Mouse (Mus musculus): ENCODE results near the gene Sh2d3c. TPM values are rescaled to one million over a fixed set of nuclear protein-coding genes. Genes with fewer than 3 reads are reported as not detected.

Gene Sh2d3c
- polyA plus RNA-seq, 1 experiment from 2014 or later = 29.1 TPM

- H3K9ac ChIP-seq = peak within 1 kb of the TSS; percentile 85
- peak within 1 kb of the TSS; percentile 93 for H3K4me3 ChIP-seq
- peak within 1 kb of the TSS; percentile 98 for H3K27ac ChIP-seq
- H3K4me1 ChIP-seq = peaks cover 25% of the 10 kb centered on the region
- under 1% methylated on average over 63 of the region's 79 CpGs for WGBS
- H3K27me3 ChIP-seq = no peaks in the 10 kb centered on the region
- H3K4me2 ChIP-seq (replicated peaks) = peak within 1 kb of the TSS; percentile 85
- ATAC-seq (ENCODE audit: insufficient number of reproducible peaks, insufficient read depth, low FRiP score, low TSS enrichment) = peak; percentile 77
- peaks cover 30% of the 10 kb centered on the region for H3K36me3 ChIP-seq
- no peaks in the 10 kb centered on the region for H3K9me3 ChIP-seq
These were observed 7.7 kb upstream of the Sh2d3c start, which contains the start of gene Cdk9 for GRCm38 (mm10) chr2:32712934-32713817. Gene Cdk9 (minus strand): TSS chr2:32713076.

- ATAC-seq (ENCODE audit: insufficient number of reproducible peaks, insufficient read depth, low FRiP score, low TSS enrichment) = no peak
- peak overlapping the region; percentile 98 for H3K27ac ChIP-seq
- H3K36me3 ChIP-seq = peaks cover 18% of the 10 kb centered on the region
- no peaks in the 10 kb centered on the region for H3K9me3 ChIP-seq
- 50% methylated on average over 11 of the region's 11 CpGs for WGBS
- H3K27me3 ChIP-seq = no peaks in the 10 kb centered on the region
- H3K9ac ChIP-seq = peak overlapping the region; percentile 85; the same call in 1 of the 2 replicates
- H3K4me1 ChIP-seq = peaks cover 27% of the 10 kb centered on the region
- peak overlapping the region; percentile 85; the same call in 1 of the 2 replicates for H3K4me2 ChIP-seq (replicated peaks)
- peak overlapping the region; percentile 93; the same call in 1 of the 2 replicates for H3K4me3 ChIP-seq
These were observed 6.5 kb upstream of the Sh2d3c start for GRCm38 (mm10) chr2:32714117-32714986.

GRCm38 (mm10) chr2:32714987-32715425 is 5.8 kb upstream of the Sh2d3c start:
- Histone ChIP-seq H3K36me3 (peaks cover 12% of the 10 kb centered on the region), H3K27ac (peak overlapping the region; percentile 98), H3K4me2 (replicated peaks) (no peak overlapping the region), H3K27me3 (no peaks in the 10 kb centered on the region), H3K9me3 (no peaks in the 10 kb centered on the region), H3K9ac (no peak overlapping the region), H3K4me1 (peaks cover 27% of the 10 kb centered on the region), H3K4me3 (no peak overlapping the region)
- ATAC-seq (ENCODE audit: insufficient number of reproducible peaks, insufficient read depth, low FRiP score, low TSS enrichment) = no peak
- WGBS = 63% methylated on average over 4 of the region's 4 CpGs

- H3K27ac ChIP-seq = no peak overlapping the region
- no peak overlapping the region for H3K4me3 ChIP-seq
- no peaks in the 10 kb centered on the region for H3K9me3 ChIP-seq
- no peaks in the 10 kb centered on the region for H3K36me3 ChIP-seq
- WGBS = 40% methylated on average over 9 of the region's 9 CpGs
- H3K9ac ChIP-seq = no peak overlapping the region
- no peak overlapping the region for H3K4me2 ChIP-seq (replicated peaks)
- H3K27me3 ChIP-seq = no peaks in the 10 kb centered on the region; the same call in 1 of the 2 replicates
- H3K4me1 ChIP-seq = peaks cover 38% of the 10 kb centered on the region
- no peak for ATAC-seq (ENCODE audit: insufficient number of reproducible peaks, insufficient read depth, low FRiP score, low TSS enrichment)
These were observed 2.1 kb upstream of the Sh2d3c start for GRCm38 (mm10) chr2:32718761-32719160.

GRCm38 (mm10) chr2:32720053-32720452 is 802 bp upstream of the Sh2d3c start:
- no peak overlapping the region for H3K4me3 ChIP-seq
- H3K27me3 ChIP-seq = no peaks in the 10 kb centered on the region; the same call in 1 of the 2 replicates
- no peak for ATAC-seq (ENCODE audit: insufficient number of reproducible peaks, insufficient read depth, low FRiP score, low TSS enrichment)
- no peaks in the 10 kb centered on the region for H3K9me3 ChIP-seq
- H3K27ac ChIP-seq = no peak overlapping the region
- H3K9ac ChIP-seq = no peak overlapping the region
- 92% methylated on average over 3 of the region's 3 CpGs for WGBS
- H3K4me2 ChIP-seq (replicated peaks) = no peak overlapping the region
- H3K4me1 ChIP-seq = peaks cover 26% of the 10 kb centered on the region
- no peaks in the 10 kb centered on the region for H3K36me3 ChIP-seq

- H3K27me3 ChIP-seq = no peaks in the 10 kb centered on the region; the same call in 1 of the 2 replicates
- 54% methylated on average over 6 of the region's 6 CpGs for WGBS
- peaks cover 24% of the 10 kb centered on the region for H3K4me1 ChIP-seq
- no peak overlapping the region for H3K4me3 ChIP-seq
- H3K9me3 ChIP-seq = no peaks in the 10 kb centered on the region
- H3K9ac ChIP-seq = 0 out of 2 replicates have a peak overlapping the region, but pooled peaks have one; percentile 1
- H3K4me2 ChIP-seq (replicated peaks) = peak overlapping the region; percentile 27
- no peaks in the 10 kb centered on the region for H3K36me3 ChIP-seq
- no peak overlapping the region; the same call in 1 of the 2 replicates for H3K27ac ChIP-seq
- no peak for ATAC-seq (ENCODE audit: insufficient number of reproducible peaks, insufficient read depth, low FRiP score, low TSS enrichment)
These were observed 1.2 kb downstream of the Sh2d3c start for GRCm38 (mm10) chr2:32722046-32722445.

GRCm38 (mm10) chr2:32722581-32722980 is 1.7 kb downstream of the Sh2d3c start:
- Histone ChIP-seq H3K27me3 (no peaks in the 10 kb centered on the region; the same call in 1 of the 2 replicates), H3K4me1 (peaks cover 24% of the 10 kb centered on the region), H3K4me3 (no peak overlapping the region), H3K27ac (no peak overlapping the region; the same call in 1 of the 2 replicates), H3K4me2 (replicated peaks) (no peak overlapping the region; the same call in 1 of the 2 replicates), H3K9me3 (no peaks in the 10 kb centered on the region), H3K9ac (0 out of 2 replicates have a peak overlapping the region, but pooled peaks have one; percentile 1), H3K36me3 (no peaks in the 10 kb centered on the region)
- 77% methylated on average over 3 of the region's 3 CpGs for WGBS
- no peak for ATAC-seq (ENCODE audit: insufficient number of reproducible peaks, insufficient read depth, low FRiP score, low TSS enrichment)

GRCm38 (mm10) chr2:32724149-32724548 is 3.3 kb downstream of the Sh2d3c start:
- ATAC-seq (ENCODE audit: insufficient number of reproducible peaks, insufficient read depth, low FRiP score, low TSS enrichment) = no peak
- no peaks in the 10 kb centered on the region for H3K36me3 ChIP-seq
- H3K4me3 ChIP-seq = no peak overlapping the region
- no peaks in the 10 kb centered on the region; the same call in 1 of the 2 replicates for H3K27me3 ChIP-seq
- no peak overlapping the region for H3K4me2 ChIP-seq (replicated peaks)
- 79% methylated on average over 4 of the region's 4 CpGs for WGBS
- no peak overlapping the region for H3K9ac ChIP-seq
- no peak overlapping the region for H3K27ac ChIP-seq
- no peaks in the 10 kb centered on the region for H3K9me3 ChIP-seq
- H3K4me1 ChIP-seq = peaks cover 30% of the 10 kb centered on the region

GRCm38 (mm10) chr2:32724832-32725790 is 4.3 kb downstream of the Sh2d3c start:
- Histone ChIP-seq H3K9me3 (no peaks in the 10 kb centered on the region), H3K27me3 (no peaks in the 10 kb centered on the region; the same call in 1 of the 2 replicates), H3K27ac (no peak overlapping the region), H3K4me1 (peaks cover 38% of the 10 kb centered on the region), H3K9ac (no peak overlapping the region), H3K36me3 (no peaks in the 10 kb centered on the region), H3K4me3 (no peak overlapping the region), H3K4me2 (replicated peaks) (no peak overlapping the region)
- no peak for ATAC-seq (ENCODE audit: insufficient number of reproducible peaks, insufficient read depth, low FRiP score, low TSS enrichment)
- 83% methylated on average over 16 of the region's 16 CpGs for WGBS

GRCm38 (mm10) chr2:32727435-32727834 is 6.6 kb downstream of the Sh2d3c start:
- H3K9ac ChIP-seq = peak overlapping the region; percentile 39; the same call in 1 of the 2 replicates
- 1% methylated on average over 16 of the region's 16 CpGs for WGBS
- H3K4me1 ChIP-seq = peaks cover 41% of the 10 kb centered on the region
- peak overlapping the region; percentile 49 for H3K4me2 ChIP-seq (replicated peaks)
- no peaks in the 10 kb centered on the region for H3K36me3 ChIP-seq
- H3K27me3 ChIP-seq = no peaks in the 10 kb centered on the region; the same call in 1 of the 2 replicates
- peak overlapping the region; percentile 81; the same call in 1 of the 2 replicates for H3K27ac ChIP-seq
- H3K4me3 ChIP-seq = peak overlapping the region; percentile 35
- H3K9me3 ChIP-seq = no peaks in the 10 kb centered on the region
- ATAC-seq (ENCODE audit: insufficient number of reproducible peaks, insufficient read depth, low FRiP score, low TSS enrichment) = peak; percentile 92

All from embryonic facial prominence, embryonic 12.5 days (tissue).